Mouse (Mus musculus) C2C12 (cell line): ENCODE measurements around the gene Gm42715. TPM values are rescaled to one million over a fixed set of nuclear protein-coding genes. Genes with fewer than 3 reads are reported as not detected.

Source experiments
- H3K27me3 ChIP-seq: one replicate; pipeline ENCODE4 v1.6.1; 2011; ENCODE audit not compliant: control insufficient read depth, insufficient read depth, insufficient read length
- H3K36me3 ChIP-seq: one replicate; pipeline ENCODE4 v1.6.1; 2011; ENCODE audit not compliant: control insufficient read depth, insufficient read depth
- H3K4me3 ChIP-seq: one replicate; pipeline ENCODE4 v1.5.1; 2011; ENCODE audit warnings: mild to moderate bottlenecking, control low read depth; ENCODE audit not compliant: poor library complexity, insufficient read depth, severe bottlenecking
- H3K79me2 ChIP-seq: one replicate; pipeline ENCODE4 v1.6.1; 2011; ENCODE audit not compliant: control insufficient read depth, insufficient read depth
- H3K79me3 ChIP-seq: one replicate; pipeline ENCODE4 v1.6.1; 2011; ENCODE audit warnings: low read depth, control low read depth
- H3ac ChIP-seq: one replicate; pipeline ENCODE3; 2011; ENCODE audit warnings: low read depth; ENCODE audit not compliant: control insufficient read depth, insufficient read length
- CEBPB ChIP-seq: IDR thresholded peaks from one replicate; pipeline ENCODE4 v1.6.1; 2011; ENCODE audit warnings: low read depth, mild to moderate bottlenecking, control low read depth, moderate library complexity
- CTCF ChIP-seq: IDR thresholded peaks from one replicate; pipeline ENCODE4 v1.5.1; 2011; ENCODE audit not compliant: control insufficient read depth, insufficient read depth, insufficient read length
- FOSL1 ChIP-seq: IDR thresholded peaks from one replicate; pipeline ENCODE4 v1.8.0; 2011; ENCODE audit warnings: mild to moderate bottlenecking, low read length; ENCODE audit not compliant: poor library complexity, insufficient read depth, severe bottlenecking
- MAX ChIP-seq: IDR thresholded peaks from one replicate; pipeline ENCODE4 v1.6.1; 2011; ENCODE audit warnings: mild to moderate bottlenecking, control low read depth
- MYOD1 ChIP-seq: IDR thresholded peaks from one replicate; pipeline ENCODE4 v1.6.1; 2011; ENCODE audit warnings: low read depth; ENCODE audit not compliant: control insufficient read depth, insufficient read length
- MYOG ChIP-seq: IDR thresholded peaks from one replicate; pipeline ENCODE4 v1.6.1; 2011; ENCODE audit not compliant: control insufficient read depth, insufficient read length; ENCODE audit errors: extremely low read depth
- USF1 ChIP-seq: IDR thresholded peaks from one replicate; pipeline ENCODE4 v1.6.1; 2011; ENCODE audit warnings: low read depth, mild to moderate bottlenecking, control low read depth, moderate library complexity
- polyA plus RNA-seq: library from polyadenylated mRNA; unstranded; fragments of >200 nt; fragmentation: generic; extraction: Trizol; gene quantifications from one replicate; pipeline ENCODE4 v1.2.1, GENCODE M21; 2012; ENCODE audit warnings: missing spikeins

Gene Gm42715
- polyA plus RNA-seq, 1 experiment: 14.9 TPM

DNA sequence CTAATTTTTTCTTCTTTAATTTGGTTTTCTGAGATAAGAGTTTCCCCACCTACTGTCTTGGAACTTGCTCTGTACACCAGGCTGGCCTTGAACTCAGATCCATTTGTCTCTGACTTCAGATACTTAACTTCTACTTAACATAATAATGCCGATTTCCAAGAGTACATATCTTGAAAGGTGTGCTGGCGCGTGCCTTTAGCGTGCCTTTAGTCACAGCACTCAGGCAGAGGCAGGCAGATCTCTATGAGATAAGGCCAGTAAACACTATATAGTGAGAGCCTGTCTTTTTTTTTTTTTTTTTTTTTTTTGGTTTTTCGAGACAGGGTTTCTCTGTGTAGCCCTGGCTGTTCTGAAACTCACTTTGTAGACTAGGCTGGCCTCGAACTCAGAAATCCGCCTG, 3.0 kb upstream of the Gm42715 start:
- Histone ChIP-seq H3ac (no peak overlapping the region), H3K79me3 (peaks cover 44% of the 10 kb centered on the region), H3K36me3 (peaks cover 75% of the 10 kb centered on the region), H3K4me3 (no peak overlapping the region), H3K79me2 (peaks cover 64% of the 10 kb centered on the region), H3K27me3 (no peaks in the 10 kb centered on the region)
- TF ChIP-seq MYOG (no peak), CEBPB (no peak)

DNA sequence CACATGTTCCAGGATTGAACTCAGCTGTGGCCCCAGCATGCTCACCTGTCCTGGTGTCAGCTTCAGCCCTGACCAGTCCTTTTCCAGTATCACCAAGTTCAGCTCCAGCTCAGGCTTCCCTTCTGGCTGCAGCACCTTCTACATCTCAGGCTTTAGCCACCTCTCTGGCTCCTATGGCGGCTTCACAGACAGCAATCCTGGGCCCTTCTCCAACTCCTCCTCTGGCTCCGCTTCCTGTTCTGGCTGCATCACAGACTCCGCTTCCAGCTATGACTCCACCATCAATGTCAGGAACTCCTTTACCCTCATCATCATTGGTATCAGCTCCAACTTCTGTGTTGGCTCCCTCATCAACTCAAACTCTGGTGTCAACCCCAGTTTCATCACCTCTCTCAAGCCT, 22.3 kb downstream of the Gm42715 start:
- Histone ChIP-seq H3ac (no peak overlapping the region), H3K36me3 (peaks cover 99% of the 10 kb centered on the region), H3K79me3 (peaks cover 5% of the 10 kb centered on the region), H3K4me3 (no peak overlapping the region), H3K27me3 (no peaks in the 10 kb centered on the region), H3K79me2 (peaks cover 20% of the 10 kb centered on the region)
- TF ChIP-seq CEBPB (no peak), MYOG (no peak), CTCF (no peak), MYOD1 (no peak)

DNA sequence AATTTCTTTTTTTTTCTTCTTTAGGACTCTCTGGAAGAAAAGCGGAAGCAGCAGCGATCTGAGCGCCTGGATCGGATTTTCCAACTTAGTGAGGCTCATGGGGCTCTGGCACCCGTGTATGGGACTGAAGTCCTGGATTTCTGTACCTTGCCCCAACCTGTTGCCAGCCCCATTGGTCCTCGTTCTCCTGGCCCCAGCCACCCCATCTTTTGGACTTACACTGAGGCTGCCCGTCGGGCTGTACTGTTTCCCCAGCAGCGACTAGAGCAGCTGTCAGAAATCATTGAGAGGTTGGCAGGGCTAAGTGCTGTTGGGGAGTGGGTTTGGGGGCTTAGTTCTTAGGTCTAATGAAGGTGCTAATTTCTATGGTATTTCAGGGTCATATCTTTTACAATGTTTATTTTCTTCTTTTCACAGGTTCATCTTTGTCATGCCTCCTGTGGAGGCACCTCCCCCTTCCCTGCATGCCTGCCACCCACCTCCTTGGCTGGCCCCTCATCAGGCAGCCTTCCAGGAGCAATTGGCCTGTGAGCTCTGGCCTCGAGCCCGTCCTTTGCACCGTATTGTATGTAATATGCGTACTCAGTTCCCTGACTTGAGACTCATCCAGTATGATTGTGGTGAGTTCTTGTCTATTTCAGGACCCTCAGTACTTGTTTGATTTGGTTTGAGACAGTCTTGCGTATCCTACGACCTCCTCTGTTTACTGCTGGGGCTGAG, 29.9 kb downstream of the Gm42715 start:
- Histone ChIP-seq H3K79me3 (peaks cover 5% of the 10 kb centered on the region), H3K4me3 (no peak overlapping the region), H3K27me3 (no peaks in the 10 kb centered on the region), H3ac (no peak overlapping the region), H3K79me2 (peaks cover 12% of the 10 kb centered on the region), H3K36me3 (peaks cover 78% of the 10 kb centered on the region)
- TF ChIP-seq MAX (no peak), MYOG (no peak), CTCF (no peak), MYOD1 (no peak), CEBPB (no peak), USF1 (no peak), FOSL1 (no peak)

DNA sequence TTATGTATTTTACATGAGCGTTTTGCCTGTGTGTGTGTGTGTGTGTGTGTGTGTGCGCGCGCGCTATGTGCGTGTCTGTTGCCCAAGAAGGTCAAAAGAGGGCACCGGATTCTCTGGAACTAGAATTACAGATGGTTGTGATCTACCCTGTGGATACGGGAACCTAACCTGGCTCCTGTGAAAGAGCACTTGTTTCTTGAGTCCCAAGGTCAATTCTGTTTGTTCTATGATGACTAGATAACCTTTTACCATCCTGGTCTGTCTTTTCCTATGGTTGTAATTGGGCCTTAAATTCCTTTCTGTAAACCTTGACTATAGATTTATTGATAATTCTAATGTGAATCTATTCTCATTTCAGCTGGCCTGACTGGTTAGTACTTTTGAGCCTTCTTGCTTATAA, 32.2 kb downstream of the Gm42715 start:
- TF ChIP-seq CTCF (no peak), FOSL1 (no peak), MAX (no peak), MYOD1 (no peak), MYOG (no peak), USF1 (no peak), CEBPB (no peak)
- H3K36me3 ChIP-seq: peaks cover 79% of the 10 kb centered on the region
- no peaks in the 10 kb centered on the region for H3K79me3 ChIP-seq
- no peak overlapping the region for H3ac ChIP-seq
- no peaks in the 10 kb centered on the region for H3K27me3 ChIP-seq
- no peak overlapping the region for H3K4me3 ChIP-seq
- H3K79me2 ChIP-seq: peaks cover 7% of the 10 kb centered on the region

DNA sequence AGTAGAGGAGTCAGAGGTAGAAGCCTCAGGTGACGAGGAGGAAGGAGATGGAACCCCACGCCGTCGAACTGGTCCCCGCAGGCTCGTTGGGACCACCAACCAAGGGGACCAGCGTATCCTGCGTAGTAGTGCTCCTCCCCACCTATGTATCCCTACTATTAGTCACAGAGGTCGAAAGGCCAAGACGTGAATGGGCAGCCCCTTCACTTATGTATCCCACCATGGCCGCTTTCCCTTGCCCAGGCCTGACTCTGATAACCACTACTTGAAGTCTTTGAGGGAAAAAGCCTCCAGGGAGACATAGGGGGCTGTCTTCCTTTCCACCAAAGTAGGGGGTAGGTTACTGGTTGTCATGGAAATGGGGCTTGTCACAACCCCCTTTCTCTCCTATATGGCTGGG, 41.2 kb downstream of the Gm42715 start:
- TF ChIP-seq FOSL1 (no peak), USF1 (no peak), MYOG (no peak), MAX (no peak), MYOD1 (no peak), CTCF (no peak), CEBPB (no peak)
- H3K36me3 ChIP-seq: peaks cover 72% of the 10 kb centered on the region
- H3K4me3 ChIP-seq: no peak overlapping the region
- H3K79me2 ChIP-seq: no peaks in the 10 kb centered on the region
- H3K79me3 ChIP-seq: peaks cover 1% of the 10 kb centered on the region
- H3ac ChIP-seq: no peak overlapping the region
- no peaks in the 10 kb centered on the region for H3K27me3 ChIP-seq

DNA sequence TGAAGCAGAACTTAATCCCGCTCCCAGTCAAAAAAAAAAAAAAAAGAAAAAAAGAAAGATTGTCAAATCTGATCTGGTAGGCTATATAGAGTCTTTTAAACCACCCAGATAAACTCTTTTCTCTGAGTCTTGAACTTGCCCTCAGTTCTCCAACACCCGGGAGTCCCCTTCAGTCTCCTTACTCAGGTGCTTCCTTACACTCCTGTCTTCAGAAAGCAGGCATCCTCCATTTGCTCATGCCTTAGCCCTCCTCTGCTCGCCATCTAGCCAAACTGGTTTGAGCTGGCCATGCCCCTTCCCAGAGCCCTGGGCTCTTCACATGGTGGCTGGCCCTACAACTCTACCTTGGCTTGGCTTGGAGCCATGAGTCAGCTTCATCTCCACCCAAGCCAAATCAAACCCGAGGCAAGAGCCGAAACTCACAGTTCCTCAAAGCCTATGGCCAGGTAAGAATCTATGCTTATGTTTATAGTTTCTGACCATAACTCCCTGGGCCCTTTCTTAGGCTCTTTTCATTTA, 42.0 kb downstream of the Gm42715 start, which contains the start of gene Tmem265:
TSS of gene Tmem265 (plus strand) at position 51 of the 519 bp plus-strand sequence.
- Histone ChIP-seq H3K36me3 (peaks cover 72% of the 10 kb centered on the region), H3K79me3 (peaks cover 1% of the 10 kb centered on the region), H3K27me3 (no peaks in the 10 kb centered on the region), H3K79me2 (no peaks in the 10 kb centered on the region), H3K4me3 (no peak within 1 kb of the TSS), H3ac (no peak within 1 kb of the TSS)
- TF ChIP-seq MYOG (no peak), CTCF (no peak), USF1 (no peak), FOSL1 (no peak), CEBPB (no peak), MYOD1 (no peak), MAX (no peak)
